Mouse (Mus musculus): Measurements from ENCODE around the gene Ugt2b5.
A peak's percentile ranks its signal among the peaks of the same experiment; 100 is the strongest.
"Not testable (repeated sequence)": the region's sequence is repeated elsewhere in the genome, so short reads cannot be mapped to it uniquely, and the experiment has no call there.

The Ugt2b5 gene

GRCm38 (mm10) chr5:87140196-87140595, at the start of gene Ugt2b5:
Ugt2b5 (minus strand) TSS chr5:87140318.
- DNase-seq (ENCODE audit: low spot score in 2 of 2), result not testable (repeated sequence)

- not testable (repeated sequence) for DNase-seq (ENCODE audit: low spot score in 2 of 2)
Measured at GRCm38 (mm10) chr5:87175780-87176179, 35.7 kb upstream of the Ugt2b5 start.

- DNase-seq (ENCODE audit: low spot score in 2 of 2), result no peak
Measured at GRCm38 (mm10) chr5:87174671-87175070, 34.6 kb upstream of the Ugt2b5 start.

- DNase-seq (ENCODE audit: low spot score in 2 of 2), result no peak
Measured at GRCm38 (mm10) chr5:87147741-87148454, 7.8 kb upstream of the Ugt2b5 start.

- DNase-seq (ENCODE audit: low spot score in 2 of 2), result peak in 1 of 2 experiments; percentile 29
Measured at GRCm38 (mm10) chr5:87142865-87143456, 2.8 kb upstream of the Ugt2b5 start.

- DNase-seq (ENCODE audit: low spot score in 2 of 2), result not testable (repeated sequence)
Measured at GRCm38 (mm10) chr5:87103697-87104096, 36.4 kb downstream of the Ugt2b5 start.

GRCm38 (mm10) chr5:87092346-87093027, 47.6 kb downstream of the Ugt2b5 start, which contains the start of gene Ugt2b36:
Ugt2b36 (minus strand) TSS chr5:87092555.
- no peak for DNase-seq (ENCODE audit: low spot score in 2 of 2)

GRCm38 (mm10) chr5:87091111-87091510, 49.0 kb downstream of the Ugt2b5 start:
- DNase-seq (ENCODE audit: low spot score in 2 of 2), result no peak

- no peak for DNase-seq (ENCODE audit: low spot score in 2 of 2)
Measured at GRCm38 (mm10) chr5:87089264-87089663, 50.9 kb downstream of the Ugt2b5 start.

GRCm38 (mm10) chr5:87086269-87086668, 53.8 kb downstream of the Ugt2b5 start:
- DNase-seq (ENCODE audit: low spot score in 2 of 2), result no peak
